Mouse (Mus musculus) C2C12 (cell line): ENCODE results near the gene Hes1. TPM values are rescaled to one million over a fixed set of nuclear protein-coding genes. Genes with fewer than 3 reads are reported as not detected.
A peak's percentile ranks its signal among the peaks of the same experiment; 100 is the strongest.

ENCODE experiments used
- H3K27me3 ChIP-seq: one replicate; pipeline ENCODE4 v1.6.1; 2011; ENCODE audit not compliant: control insufficient read depth, insufficient read depth, insufficient read length
- H3K36me3 ChIP-seq: one replicate; pipeline ENCODE4 v1.6.1; 2011; ENCODE audit not compliant: control insufficient read depth, insufficient read depth
- H3K4me3 ChIP-seq: one replicate; pipeline ENCODE4 v1.5.1; 2011; ENCODE audit warnings: mild to moderate bottlenecking, control low read depth; ENCODE audit not compliant: poor library complexity, insufficient read depth, severe bottlenecking
- H3K79me2 ChIP-seq: one replicate; pipeline ENCODE4 v1.6.1; 2011; ENCODE audit not compliant: control insufficient read depth, insufficient read depth
- H3K79me3 ChIP-seq: one replicate; pipeline ENCODE4 v1.6.1; 2011; ENCODE audit warnings: low read depth, control low read depth
- H3ac ChIP-seq: one replicate; pipeline ENCODE3; 2011; ENCODE audit warnings: low read depth; ENCODE audit not compliant: control insufficient read depth, insufficient read length
- CEBPB ChIP-seq: IDR thresholded peaks from one replicate; pipeline ENCODE4 v1.6.1; 2011; ENCODE audit warnings: low read depth, mild to moderate bottlenecking, control low read depth, moderate library complexity
- CTCF ChIP-seq: IDR thresholded peaks from one replicate; pipeline ENCODE4 v1.5.1; 2011; ENCODE audit not compliant: control insufficient read depth, insufficient read depth, insufficient read length
- FOSL1 ChIP-seq: IDR thresholded peaks from one replicate; pipeline ENCODE4 v1.8.0; 2011; ENCODE audit warnings: mild to moderate bottlenecking, low read length; ENCODE audit not compliant: poor library complexity, insufficient read depth, severe bottlenecking
- MAX ChIP-seq: IDR thresholded peaks from one replicate; pipeline ENCODE4 v1.6.1; 2011; ENCODE audit warnings: mild to moderate bottlenecking, control low read depth
- MYOD1 ChIP-seq: IDR thresholded peaks from one replicate; pipeline ENCODE4 v1.6.1; 2011; ENCODE audit warnings: low read depth; ENCODE audit not compliant: control insufficient read depth, insufficient read length
- MYOG ChIP-seq: IDR thresholded peaks from one replicate; pipeline ENCODE4 v1.6.1; 2011; ENCODE audit not compliant: control insufficient read depth, insufficient read length; ENCODE audit errors: extremely low read depth
- USF1 ChIP-seq: IDR thresholded peaks from one replicate; pipeline ENCODE4 v1.6.1; 2011; ENCODE audit warnings: low read depth, mild to moderate bottlenecking, control low read depth, moderate library complexity
- polyA plus RNA-seq: library from polyadenylated mRNA; unstranded; fragments of >200 nt; fragmentation: generic; extraction: Trizol; gene quantifications from one replicate; pipeline ENCODE4 v1.2.1, GENCODE M21; 2012; ENCODE audit warnings: missing spikeins

Hes1 gene
- polyA plus RNA-seq, 1 experiment, result 41.9 TPM

DNA sequence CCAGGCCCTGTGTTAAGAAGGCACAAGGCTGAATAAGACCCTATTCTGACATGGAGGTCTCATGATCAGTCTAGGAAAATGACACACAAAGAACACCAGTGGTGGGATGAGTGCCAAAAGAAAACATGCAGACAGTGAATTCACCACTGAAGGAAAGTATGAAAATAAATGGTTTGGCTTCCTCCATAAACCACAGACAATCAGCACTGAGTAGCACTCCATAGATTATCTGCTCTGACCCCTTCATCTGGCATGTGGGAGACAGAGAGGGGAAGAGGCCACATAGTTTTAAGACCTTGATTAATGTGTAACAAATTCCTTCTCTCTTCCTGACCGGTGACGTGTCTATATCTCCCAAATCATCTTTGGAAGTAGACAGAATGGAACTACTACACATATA, 47.4 kb downstream of the Hes1 start:
- no peaks in the 10 kb centered on the region for H3K79me3 ChIP-seq
- no peak overlapping the region for H3K4me3 ChIP-seq
- H3K79me2 ChIP-seq, result no peaks in the 10 kb centered on the region
- no peak overlapping the region for H3ac ChIP-seq
- no peaks in the 10 kb centered on the region for H3K36me3 ChIP-seq
- TF ChIP-seq CTCF, result no peak
- no peak for TF ChIP-seq CEBPB
- TF ChIP-seq FOSL1, result peak; percentile 8
- TF ChIP-seq USF1, result no peak
- no peak for TF ChIP-seq MYOD1
- no peak for TF ChIP-seq MYOG
- H3K27me3 ChIP-seq, result no peaks in the 10 kb centered on the region

DNA sequence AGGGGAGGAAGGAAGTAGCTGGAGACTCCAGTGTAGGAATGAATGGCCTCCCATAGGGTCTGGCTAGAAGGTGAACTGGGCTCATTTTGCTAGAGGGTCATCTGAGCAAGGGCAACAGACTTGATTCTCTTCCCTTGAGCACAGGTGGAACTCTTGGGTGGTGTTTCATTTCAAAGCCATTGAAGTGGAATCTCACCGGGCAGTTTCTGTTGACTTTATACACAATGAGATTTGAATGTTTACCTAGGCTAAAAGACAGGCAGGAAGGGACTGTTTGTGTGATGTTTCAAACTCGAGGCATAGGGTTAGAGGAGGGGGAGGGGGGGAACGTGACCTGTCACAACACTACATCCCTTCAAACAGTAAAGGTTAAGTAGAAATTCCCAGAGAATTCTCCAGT, 49.0 kb downstream of the Hes1 start:
- H3K4me3 ChIP-seq, result no peak overlapping the region
- H3K79me3 ChIP-seq, result no peaks in the 10 kb centered on the region
- H3K27me3 ChIP-seq, result no peaks in the 10 kb centered on the region
- no peaks in the 10 kb centered on the region for H3K79me2 ChIP-seq
- no peaks in the 10 kb centered on the region for H3K36me3 ChIP-seq
- no peak overlapping the region for H3ac ChIP-seq
- TF ChIP-seq FOSL1 (no peak), MYOD1 (no peak), CEBPB (no peak), USF1 (no peak), MAX (no peak), CTCF (no peak), MYOG (no peak)

DNA sequence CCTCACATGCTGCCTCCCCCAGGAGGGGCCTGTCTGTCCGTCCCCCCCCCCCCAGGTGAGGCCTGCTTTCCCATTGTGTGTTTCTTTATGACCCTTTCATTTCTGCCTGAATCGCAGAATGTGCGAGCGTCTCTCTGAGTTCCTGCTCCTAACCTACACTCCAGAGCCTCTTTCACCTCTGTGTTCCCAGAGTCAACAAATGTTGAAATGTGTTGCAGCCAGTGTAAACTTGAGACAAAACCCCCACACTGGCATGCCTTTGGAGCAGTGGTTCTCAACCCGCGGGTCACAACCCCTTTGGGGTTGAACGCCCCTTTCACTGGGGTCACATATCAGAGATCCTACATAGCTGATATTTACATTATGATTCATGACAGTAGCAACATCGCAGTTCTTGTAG, 49.6 kb downstream of the Hes1 start:
- Histone ChIP-seq H3K36me3 (no peaks in the 10 kb centered on the region), H3K4me3 (no peak overlapping the region), H3K79me2 (no peaks in the 10 kb centered on the region), H3K79me3 (no peaks in the 10 kb centered on the region), H3ac (no peak overlapping the region), H3K27me3 (no peaks in the 10 kb centered on the region)
- no peak for TF ChIP-seq FOSL1
- no peak for TF ChIP-seq MYOD1
- TF ChIP-seq MYOG, result no peak
- no peak for TF ChIP-seq CTCF
- no peak for TF ChIP-seq MAX
- no peak for TF ChIP-seq USF1
- TF ChIP-seq CEBPB, result no peak

DNA sequence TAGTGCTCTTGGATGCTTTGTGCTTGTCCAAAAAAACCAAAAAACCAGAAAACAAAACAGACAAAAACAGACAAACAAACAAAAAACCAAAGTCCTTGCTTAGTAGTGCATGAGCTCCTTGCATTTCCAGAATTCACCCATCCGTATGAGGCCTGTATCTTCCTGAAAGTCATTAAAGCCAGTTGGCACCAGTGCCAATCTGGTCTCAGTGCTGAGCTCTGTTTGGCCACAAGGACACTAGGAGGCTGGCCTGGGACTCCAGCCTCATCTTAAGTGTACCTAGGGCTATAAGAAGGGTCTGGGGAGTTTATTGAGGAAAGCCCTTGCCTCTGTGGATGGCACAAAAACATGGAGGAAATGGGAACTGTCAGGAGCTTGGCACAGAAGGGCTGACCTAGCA, 50.3 kb downstream of the Hes1 start:
- no peak overlapping the region for H3K4me3 ChIP-seq
- no peak overlapping the region for H3ac ChIP-seq
- H3K36me3 ChIP-seq, result no peaks in the 10 kb centered on the region
- TF ChIP-seq CTCF, result no peak
- TF ChIP-seq MAX, result no peak
- no peak for TF ChIP-seq MYOG
- TF ChIP-seq USF1, result no peak
- no peak for TF ChIP-seq FOSL1
- TF ChIP-seq MYOD1, result no peak
- TF ChIP-seq CEBPB, result no peak
- H3K79me2 ChIP-seq, result no peaks in the 10 kb centered on the region
- H3K27me3 ChIP-seq, result no peaks in the 10 kb centered on the region
- no peaks in the 10 kb centered on the region for H3K79me3 ChIP-seq

Other genes with a start within 250 kb of the Hes1 start
- gene Cpn2, start 203.1 kb downstream of the Hes1 start, polyA plus RNA-seq, result 0.01 TPM
- 0.26 TPM for gene Lrrc15, start 218.9 kb downstream of the Hes1 start, polyA plus RNA-seq
- gene Gp5, start 246.4 kb downstream of the Hes1 start, polyA plus RNA-seq, result 0.20 TPM